Mouse (Mus musculus): ENCODE results near the gene Chrnb1. TPM values are rescaled to one million over a fixed set of nuclear protein-coding genes. Genes with fewer than 3 reads are reported as not detected.

Gene Chrnb1
- total RNA-seq, 2 experiments from 2014 or later, result 0.52 to 1.0 TPM

DNA sequence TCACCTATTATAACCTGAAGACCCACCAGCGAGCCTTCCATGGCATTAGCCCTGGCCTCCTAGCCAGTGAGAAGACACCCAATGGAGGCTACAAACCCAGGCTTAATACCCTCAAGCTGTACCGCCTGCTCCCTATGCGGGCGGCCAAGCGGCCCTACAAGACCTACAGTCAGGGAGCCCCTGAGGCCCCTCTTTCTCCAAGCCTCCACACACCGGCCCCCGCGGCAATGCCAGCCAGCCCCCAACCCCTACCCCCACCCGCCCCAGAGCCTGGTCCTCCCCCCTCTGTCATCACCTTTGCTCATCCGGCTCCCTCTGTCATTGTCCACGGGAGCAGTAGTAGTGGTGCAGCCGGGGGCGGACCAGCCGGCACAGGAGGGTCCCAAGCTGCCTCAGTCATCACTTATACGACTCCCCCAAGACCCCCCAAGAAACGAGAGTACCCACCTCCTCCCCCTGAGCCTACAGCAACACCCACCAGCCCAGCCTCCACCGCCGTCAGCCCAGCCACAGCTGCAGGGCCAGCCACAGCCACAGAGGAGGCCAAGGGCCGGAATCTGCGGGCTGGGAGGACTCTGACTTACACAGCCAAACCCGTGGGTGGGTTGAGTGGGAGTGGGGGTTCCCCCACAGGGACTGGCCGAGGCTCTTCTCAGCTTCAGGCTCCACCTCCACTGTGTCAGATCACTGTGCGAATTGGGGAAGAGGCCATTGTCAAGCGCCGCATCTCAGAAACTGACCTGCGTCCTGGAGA lies 18.1 kb downstream of the Chrnb1 start:
- no peak for DNase-seq (ENCODE audit: low spot score in 2 of 2)

DNA sequence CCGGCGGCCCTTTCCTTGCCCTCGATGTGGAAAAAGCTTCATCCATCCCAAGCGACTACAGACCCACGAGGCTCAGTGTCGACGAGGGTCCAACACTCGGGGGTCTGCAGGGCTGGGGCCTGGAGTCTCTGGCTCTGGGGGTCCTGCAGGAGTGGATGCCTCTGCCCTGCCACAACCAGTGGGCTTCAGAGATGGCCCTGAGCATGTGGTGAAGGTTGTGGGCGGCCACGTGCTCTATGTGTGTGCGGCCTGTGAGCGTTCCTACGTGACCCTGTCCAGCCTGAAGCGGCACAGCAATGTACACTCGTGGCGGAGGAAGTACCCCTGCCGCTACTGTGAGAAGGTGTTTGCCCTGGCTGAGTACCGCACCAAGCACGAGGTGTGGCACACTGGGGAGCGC lies 19.3 kb downstream of the Chrnb1 start:
- no peak for DNase-seq (ENCODE audit: low spot score in 2 of 2)

DNA sequence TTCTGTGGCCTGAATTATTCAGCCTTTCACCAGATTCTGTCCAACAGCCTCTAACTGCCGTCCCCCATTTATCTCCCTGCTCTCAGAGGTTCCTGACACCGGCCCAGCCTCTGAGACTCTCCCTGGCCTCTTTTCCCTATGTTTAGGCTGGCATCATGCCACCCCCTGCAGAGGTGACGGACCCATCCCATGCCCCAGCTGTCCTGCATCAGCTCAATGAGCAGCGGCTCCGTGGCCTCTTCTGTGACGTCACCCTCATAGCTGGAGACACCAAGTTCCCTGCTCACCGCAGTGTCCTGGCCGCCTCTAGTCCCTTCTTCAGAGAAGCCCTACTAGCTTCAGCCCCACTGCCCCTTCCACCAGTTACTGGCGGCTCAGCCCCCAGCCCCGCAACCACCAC lies 20.0 kb downstream of the Chrnb1 start:
- no peak for DNase-seq (ENCODE audit: low spot score in 2 of 2)

DNA sequence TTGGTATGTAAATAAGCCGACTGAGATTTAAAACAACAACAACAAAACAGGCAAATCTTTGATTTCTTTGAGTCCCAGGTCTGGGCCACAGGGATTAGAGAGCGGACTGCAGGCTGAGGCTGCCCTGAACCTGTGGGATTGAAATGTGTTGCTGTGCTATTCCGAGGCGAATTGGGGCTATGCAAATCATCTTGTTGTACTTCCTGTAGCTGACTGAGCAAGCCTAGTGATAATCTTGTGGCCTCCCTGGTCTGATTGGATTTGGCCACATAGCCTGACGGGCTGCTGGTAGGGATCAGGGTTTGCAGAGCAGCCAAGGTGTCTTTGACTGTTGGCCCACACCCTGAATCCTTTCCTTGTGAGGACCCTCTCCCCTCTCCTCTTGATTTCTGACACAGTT lies 20.8 kb downstream of the Chrnb1 start:
- no peak for DNase-seq (ENCODE audit: low spot score in 2 of 2)

DNA sequence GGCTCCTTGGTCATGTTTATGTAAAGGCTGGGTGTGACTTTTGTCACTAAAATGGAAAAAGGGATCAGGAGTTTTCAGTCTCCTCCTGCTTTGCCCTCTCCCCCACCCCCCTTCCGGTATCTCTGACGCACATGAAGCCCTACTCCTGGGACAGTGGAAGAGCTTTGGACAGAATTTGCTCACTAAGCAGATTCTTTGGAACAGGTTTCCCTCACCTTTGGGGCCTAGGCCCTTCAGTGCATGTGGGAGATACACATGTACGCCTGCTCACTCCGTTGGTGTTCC lies 28.2 kb downstream of the Chrnb1 start:
- DNase-seq (ENCODE audit: low spot score in 2 of 2), result no peak

DNA sequence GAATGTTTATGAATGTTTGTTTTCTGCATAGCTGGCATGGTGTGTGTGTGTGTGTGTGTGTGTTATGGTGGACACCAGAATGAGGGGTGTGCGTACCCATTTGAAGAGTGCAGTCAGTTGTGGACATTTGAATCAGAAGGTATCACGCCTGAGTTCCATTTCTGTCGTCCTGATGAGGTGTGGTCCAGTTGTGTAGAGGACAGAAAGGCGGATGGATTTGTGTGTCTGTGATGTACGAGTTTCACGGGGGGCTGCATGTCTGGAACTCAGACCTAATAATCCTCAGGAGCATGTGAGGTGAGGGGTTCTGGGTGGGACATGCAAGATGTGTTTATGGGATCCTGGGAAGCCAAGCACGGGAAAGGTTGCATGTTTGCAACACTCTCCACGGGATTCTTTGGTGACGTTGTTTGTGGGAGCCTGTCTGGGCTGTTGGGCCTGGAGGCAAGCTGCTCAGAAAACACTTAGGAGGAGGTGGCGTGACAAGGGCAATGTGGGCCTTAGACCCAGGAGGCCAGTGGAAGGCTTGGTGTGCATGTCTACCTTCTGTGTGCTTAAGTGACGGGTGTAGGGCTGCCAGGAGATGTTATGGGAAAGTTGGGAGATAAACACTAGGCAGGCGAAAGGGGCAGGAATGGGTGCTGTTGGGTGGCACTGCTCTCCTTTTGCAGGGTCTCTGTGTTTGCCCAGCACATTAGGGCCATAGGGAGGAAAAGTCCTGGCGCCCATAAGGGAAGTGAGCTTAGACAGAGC lies 28.7 kb downstream of the Chrnb1 start:
- DNase-seq (ENCODE audit: low spot score in 2 of 2), result no peak

DNA sequence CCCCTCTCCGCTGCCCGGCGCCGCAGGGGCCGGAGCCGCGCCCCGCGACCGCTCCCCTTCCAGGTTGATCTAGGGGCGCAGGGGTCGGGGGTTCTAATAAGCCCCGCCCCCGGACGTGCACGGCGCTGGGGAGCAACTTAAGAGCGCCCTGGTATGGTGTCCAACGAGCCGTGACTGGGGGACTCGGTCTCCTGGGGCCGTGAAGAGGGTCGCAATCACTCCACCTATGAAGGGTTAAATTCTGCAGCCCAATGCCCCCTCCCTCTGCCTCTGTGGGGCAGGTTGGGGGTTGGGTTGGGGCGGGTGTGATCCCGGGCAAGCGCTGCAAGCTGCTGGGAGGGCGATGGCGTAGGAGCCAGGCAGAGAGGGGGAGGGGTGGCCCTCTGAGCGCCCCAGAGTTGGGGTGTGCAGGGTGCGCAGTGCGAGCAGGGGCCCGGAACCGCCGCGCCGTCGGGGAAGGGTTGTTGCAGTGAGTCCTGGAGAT lies 29.6 kb downstream of the Chrnb1 start:
- peak; percentile 65 to 78 for DNase-seq (ENCODE audit: low spot score in 2 of 2)

DNA sequence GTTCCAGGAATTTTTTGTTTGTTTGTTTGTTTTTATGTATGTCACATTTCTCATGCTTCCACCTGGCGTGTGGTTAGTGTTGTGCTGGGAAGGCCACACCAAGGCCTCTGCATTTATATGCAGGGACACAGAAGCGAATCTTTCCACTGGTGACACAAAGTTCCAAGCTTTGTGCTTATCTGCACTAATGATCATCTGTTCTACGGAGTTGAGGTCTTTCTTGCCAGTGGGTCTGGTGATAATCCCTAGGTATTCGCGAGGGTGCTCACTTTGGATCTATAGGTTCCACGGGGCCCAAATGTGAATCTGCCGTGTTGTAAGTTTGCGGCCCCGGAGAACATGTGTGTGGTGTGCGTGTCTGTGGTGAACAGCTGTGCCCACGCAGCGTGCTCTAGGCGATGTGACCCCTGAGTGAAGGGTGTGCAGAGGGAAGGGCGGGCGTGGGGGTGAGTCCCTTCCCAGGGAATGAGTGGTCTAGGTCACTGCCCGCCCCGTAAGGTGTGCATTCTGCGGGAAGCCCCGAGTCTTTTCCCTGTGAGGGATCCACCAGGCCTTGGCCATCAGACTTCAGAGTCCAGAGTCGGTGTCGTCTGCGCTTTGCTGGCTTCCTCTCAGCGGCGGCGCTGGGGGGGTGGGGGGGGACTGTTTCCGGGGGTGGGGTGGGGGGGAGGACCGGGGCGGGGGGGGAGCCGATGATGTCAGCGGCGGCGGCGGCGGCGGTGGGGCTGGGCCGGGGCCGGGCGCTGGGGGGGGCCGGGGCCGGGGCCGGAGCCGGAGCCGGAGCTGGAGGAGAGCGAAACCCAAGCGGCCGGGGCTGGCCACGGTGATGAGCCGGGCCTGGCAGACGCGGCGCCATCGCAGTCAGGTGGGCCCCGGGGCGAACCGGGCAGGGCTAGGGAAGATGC lies 30.3 kb downstream of the Chrnb1 start, which contains the start of gene Zbtb4:
TSS of gene Zbtb4 (plus strand) at position 692 of the 905 bp plus-strand sequence.
- DNase-seq (ENCODE audit: low spot score in 2 of 2), result no peak

DNA sequence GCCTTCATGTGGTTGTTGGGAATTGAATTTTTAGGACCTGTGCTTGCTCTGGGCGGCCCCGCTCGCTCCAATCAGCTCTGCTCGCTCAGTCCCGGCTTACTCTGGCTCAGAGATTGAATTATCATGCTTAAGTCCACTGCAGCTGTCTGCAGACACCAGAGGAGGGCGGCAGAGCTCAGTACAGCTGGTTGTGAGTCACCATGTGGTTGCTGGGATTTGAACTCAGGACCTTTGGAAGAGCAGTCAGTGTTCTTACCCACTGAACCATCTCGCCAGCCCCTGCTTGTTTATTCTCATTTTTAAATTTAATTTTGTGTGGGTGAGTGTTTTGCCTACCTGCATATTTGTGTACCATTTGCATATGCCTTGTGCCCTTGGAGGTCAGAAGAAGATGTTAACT lies 32.2 kb downstream of the Chrnb1 start:
- DNase-seq (ENCODE audit: low spot score in 2 of 2), result no peak

DNA sequence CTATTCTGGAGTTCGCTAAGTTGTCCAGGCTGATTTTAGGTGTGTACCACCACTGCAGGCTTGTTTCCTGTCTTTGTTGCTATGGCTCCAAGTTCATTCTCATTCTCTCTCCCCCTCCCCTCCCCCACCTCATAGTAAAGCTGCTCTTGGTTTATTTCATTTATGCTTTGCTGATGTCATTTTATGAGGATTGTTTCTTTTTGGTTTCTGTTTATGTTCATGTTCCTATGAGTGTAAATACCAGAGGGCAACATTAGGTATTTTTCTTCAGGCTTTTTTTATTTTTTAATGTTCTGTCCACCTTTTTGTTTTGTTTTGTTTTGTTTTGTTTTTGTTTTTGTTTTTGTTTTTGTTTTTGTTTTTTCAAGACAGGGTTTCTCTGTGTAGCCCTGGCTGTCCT lies 33.9 kb downstream of the Chrnb1 start, which contains the start of gene Slc35g3:
TSS of gene Slc35g3 (minus strand) at position 101 of the 400 bp plus-strand sequence.
- no peak for DNase-seq (ENCODE audit: low spot score in 2 of 2)

DNA sequence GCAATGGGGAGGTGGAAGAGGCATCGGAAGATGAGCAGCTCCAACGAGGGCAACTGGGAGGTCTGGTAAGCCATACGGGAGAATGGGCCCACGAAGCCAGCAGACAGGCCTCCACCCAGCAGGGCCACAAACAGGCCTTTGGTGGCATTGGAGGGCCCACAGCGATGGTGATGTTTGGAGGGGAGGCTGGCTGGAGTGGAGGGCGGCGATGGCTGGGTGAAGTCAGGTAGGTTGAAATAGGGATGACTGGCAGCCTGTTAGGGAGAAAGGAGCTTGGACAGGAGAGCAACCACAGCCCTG lies 34.9 kb downstream of the Chrnb1 start:
- DNase-seq (ENCODE audit: low spot score in 2 of 2), result no peak

DNA sequence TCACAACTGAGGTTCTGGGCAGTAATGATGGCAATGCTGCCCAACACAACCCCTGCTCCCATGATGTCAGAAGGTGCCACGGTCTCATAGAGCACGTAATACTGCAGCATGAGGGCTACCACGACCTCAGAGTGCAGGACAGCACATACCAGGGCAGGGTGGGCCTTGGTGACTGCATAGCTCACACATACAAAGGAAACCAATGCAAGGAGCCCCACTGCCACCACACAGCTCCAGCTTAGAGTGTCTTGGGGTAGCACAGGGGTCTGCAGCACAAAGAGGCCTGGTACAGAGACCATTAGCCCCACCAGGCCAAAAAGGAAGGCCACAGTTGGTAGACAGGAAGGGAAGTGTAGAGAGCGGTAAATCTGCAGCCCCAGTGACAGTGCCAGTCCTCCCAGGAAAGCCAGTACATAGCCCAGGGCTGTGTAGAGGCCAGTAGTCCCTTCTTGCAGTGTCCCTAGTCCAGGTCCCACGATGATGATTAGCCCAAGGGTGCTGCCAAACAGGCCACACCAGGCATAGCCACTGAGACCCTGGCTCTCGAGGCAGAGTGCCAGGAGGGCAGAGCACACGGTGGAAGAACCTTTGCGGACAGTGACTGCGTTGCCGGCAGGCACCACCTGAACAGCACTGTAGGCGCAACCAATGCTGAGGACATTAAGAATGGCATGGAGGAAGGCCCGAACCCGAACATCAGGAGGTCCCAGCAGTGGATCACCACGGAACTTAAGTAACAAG lies 35.4 kb downstream of the Chrnb1 start:
- no peak for DNase-seq (ENCODE audit: low spot score in 2 of 2)

DNA sequence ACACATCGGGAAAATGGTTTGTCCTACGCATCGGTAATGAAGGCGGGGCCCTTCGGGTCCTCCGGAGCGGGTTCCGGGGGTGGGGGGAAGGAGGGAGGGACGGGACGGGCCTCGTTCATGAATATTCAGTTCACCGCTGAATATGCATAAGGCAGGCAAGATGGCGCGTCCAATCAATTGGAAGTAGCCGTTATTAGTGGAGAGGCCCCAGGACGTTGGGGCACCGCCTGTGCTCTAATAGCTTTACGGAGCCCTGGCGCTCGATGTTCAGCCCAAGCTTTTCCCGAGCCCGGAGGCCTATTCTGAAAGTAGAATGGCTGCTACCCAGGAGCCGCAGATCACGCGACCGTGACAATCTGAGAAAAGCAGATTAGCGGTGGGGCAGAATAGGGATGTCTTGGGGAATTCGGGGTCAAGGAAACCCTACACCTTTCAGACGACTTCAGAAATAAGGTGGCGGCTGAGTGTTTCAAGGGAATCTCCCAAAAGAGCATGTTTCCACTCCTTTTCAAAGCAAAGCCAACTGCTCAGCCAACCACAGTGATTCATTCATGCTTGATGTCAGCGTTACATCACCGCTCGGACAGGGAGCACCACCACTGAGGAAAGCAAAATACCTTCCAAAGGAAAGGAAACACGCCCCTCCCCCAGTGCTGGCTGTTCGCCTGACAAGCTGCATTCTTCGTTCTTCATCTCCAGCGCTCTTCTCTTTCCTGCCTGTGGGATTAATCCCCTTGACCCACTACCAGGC lies 36.6 kb downstream of the Chrnb1 start:
- DNase-seq (ENCODE audit: low spot score in 2 of 2), result peak; percentile 86 to 94

DNA sequence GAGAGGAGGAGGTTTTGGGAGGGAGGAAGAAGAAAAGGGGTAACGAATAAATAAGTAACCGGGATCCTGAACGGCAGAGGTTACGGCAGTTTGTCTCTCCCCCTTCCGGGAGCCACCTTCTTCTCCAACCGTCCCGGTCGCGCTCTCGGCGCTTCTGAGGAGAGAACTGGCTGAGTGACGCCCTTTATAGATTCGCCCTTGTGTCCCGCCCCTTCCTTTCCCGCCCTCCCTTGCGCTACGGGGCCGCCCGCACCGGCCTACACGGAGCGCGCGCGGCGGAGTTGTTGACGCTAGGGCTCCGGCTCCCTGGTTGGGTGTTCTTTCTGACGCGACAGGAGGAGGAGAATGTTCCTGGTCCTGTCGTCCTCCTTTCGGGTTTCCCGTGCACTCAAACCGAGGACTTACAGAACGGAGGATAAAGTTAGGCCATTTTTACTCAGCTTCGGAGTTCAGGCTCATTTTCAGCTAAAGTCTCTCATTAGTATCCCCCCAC lies 37.2 kb downstream of the Chrnb1 start, which contains the start of gene Polr2a:
TSS of gene Polr2a (minus strand) at position 160 of the 493 bp plus-strand sequence.
- DNase-seq (ENCODE audit: low spot score in 2 of 2), result peak; percentile 98

DNA sequence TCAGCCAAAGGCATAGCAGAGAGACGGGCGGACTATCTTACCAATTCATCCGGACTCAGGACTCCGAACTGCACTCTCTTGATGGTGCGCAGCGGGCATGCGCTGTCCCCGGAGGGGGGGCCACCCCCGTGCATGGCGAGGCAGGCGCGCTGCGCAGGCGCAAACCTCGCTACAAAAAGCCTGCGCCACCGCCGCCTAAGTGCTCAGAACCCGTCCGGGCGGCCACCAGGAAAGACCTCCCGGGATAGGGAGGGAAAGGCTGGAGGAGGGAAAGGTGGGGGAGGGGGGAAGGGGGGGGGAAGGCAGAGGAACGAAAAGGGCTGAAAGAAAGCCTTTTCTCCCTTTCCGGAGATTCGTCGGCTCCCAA lies 37.7 kb downstream of the Chrnb1 start:
- DNase-seq (ENCODE audit: low spot score in 2 of 2), result peak; percentile 94 to 98

DNA sequence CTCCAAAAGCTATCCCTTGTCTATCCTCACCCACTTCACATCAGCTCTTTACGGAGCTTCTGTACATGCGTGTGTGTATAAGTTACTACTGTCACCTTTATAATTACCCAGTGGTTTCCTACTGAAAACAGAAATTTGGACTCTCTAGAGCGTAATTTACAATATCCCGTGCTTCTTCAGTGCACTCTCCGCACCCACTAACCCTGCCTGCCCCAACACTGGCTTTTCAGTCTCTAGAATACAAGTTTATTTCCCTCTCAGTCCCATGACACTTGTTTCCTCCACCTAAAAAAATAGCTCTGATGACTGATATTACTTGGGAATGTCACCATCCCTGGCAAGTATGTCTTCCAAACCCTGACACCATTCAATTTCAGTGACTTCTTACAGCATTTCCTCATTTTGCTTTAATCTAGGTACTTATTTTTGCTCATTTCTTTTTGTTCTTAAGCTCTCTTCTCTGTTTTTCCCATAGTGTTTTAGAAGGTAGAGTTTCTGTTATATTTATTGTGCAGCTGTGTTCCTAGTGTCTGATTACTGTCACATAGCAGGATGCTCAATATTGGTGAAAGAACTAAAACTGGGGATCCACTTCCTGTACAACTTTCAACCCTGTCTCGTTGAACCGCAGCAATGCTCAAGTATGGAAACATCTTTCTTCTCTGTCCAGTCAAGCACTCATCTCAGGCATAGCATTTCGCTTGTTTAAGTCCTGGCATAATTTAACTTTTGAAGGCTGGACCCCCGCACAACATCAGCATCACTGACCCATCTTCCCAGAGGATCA lies 38.2 kb downstream of the Chrnb1 start:
- no peak for DNase-seq (ENCODE audit: low spot score in 2 of 2)

DNA sequence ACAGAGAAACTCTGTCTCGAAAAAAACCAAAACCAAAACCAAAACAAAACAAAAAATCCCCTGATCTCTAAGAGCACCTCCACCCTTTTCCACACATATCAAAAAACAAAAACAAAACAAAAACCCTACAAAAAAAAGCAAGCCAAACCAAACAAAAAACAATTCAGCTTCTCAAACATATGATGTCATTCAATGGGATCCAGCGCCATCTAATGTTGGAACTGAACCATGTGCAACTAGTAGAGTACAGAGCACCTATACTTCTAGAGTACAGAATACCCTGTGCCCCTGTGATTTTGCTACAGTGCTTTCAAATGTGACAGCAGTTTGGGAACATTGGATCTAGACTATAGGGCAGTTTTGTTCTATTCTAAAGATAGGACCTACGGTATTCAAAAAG lies 41.0 kb downstream of the Chrnb1 start:
- DNase-seq (ENCODE audit: low spot score in 2 of 2), result peak in 1 of 2 experiments; percentile 54

DNA sequence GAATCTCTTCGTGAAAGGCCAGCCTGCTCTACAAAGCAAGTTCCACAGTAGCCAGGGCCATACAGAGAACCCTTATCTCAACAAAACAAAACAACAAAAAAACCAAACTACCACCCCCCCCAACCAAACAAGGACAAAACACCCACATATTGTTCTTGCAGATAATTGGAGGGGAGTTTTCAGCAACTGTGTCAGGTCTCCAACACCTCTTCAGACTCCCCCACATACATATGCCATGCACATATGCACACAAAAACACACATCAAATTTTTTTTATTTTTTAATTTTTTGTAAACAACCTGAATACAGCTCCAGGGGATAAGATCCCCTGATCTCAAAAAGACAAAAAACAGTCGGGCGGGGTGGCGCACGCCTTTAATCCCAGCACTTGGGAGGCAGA lies 41.5 kb downstream of the Chrnb1 start:
- peak in 1 of 2 experiments; percentile 50 for DNase-seq (ENCODE audit: low spot score in 2 of 2)

DNA sequence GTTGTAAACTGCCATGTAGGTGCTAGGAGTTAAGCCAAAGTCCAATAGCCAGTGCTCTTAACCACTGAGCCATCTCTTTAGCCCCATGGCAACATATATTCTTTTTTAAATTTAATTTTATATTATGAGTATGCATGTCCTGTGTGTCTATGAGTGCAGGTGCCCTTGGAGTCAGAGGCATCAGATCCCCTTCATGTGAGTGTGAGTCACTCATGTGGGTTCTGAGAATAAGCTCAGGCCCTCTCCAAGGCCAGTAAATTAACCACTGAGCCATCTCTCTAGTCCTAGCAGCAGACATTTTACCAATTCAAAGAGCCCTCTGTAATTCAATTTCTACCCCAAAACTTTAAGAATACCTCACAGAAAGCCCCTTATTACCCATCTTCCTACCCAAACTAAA lies 43.1 kb downstream of the Chrnb1 start:
- DNase-seq (ENCODE audit: low spot score in 2 of 2), result no peak

Data from layer of hippocampus, adult 18-20 months (tissue).